In the genomic region with DNA sequence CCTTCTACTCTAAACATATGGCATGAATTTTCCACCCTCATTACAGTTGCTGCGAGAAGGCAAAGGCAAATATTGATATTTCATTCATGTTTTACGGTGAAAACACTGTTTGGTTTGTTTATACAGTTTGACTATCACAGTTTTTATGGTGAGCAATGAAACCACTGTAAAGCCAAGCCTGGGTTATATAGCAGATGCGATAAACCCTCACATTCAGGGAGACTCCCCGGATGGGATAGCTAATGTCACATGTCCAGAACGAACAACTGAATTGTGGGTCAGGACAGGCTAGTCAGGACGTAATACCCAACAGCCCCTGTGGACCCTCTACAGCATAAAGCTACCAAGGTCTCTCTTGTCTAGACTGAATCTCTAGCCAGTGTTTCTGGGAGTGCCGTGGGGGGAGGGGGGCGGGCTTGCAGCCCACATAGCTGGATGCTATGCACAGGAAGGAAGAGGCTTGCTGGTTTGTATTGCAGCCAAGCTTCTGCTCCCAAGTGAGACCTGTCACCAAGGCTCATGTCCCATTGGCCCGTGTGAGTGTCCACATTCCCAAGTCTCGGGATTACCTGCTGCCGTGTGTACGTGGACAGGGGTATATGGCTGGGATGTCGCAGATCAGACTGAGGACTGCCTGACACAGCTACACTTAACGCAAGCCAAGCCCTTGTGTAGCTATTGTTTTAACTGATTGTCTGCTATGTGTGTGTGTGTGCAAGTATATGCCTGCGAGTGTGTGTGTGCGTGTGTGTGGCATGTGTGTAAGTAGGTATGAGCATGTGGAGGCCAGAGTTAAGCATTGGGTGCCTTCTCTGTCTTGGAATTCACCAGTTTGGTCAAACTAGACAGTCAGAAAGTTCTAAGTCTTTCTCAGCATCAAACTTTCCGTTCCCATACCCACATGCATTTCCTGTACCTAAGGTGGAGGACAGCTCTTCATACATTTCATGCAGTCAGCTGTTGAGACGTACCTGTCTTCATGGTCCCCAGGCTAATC, we compare ENCODE assay signal across 12 mouse cellular contexts.
DNase-seq lines count a peak whose midpoint lies in the region; ATAC-seq and TF ChIP-seq lines count a peak whose summit lies in the region.
"Had no signal": no experiment of that assay in that cellular context is flagged by ENCODE, and none has a peak within 500 bp of the region (broad histone marks: within the 10 kb centered on the region; RNA-seq: fewer than 3 reads in every experiment).

No protein-coding gene starts in this region.

- H3K27me3 ChIP-seq in kidney, embryonic 16.5 days (ENCODE audit: insufficient read depth, low read length) = peaks cover 3% of the 10 kb centered on the region; the same call in 1 of the 2 replicates
- H3K27me3 ChIP-seq in embryonic facial prominence, embryonic 13.5 days = no peaks in the 10 kb centered on the region
- H3K27me3 ChIP-seq in limb, embryonic 14.5 days (ENCODE audit: control insufficient read depth, insufficient read depth, low read length) = no peaks in the 10 kb centered on the region
- H3K27me3 ChIP-seq: hindbrain, embryonic 15.5 days had no signal

- H3K36me3 ChIP-seq in kidney, embryonic 16.5 days (ENCODE audit: insufficient read depth, low read length) = no peaks in the 10 kb centered on the region
- no peaks in the 10 kb centered on the region for H3K36me3 ChIP-seq in embryonic facial prominence, embryonic 13.5 days
- H3K36me3 ChIP-seq in limb, embryonic 14.5 days (ENCODE audit: control insufficient read depth, insufficient read depth, low read length) = no peaks in the 10 kb centered on the region
- H3K36me3 ChIP-seq: hindbrain, embryonic 15.5 days had no signal

- no peaks in the 10 kb centered on the region for H3K9me3 ChIP-seq in kidney, embryonic 16.5 days (ENCODE audit: low read length)
- H3K9me3 ChIP-seq in embryonic facial prominence, embryonic 13.5 days = no peaks in the 10 kb centered on the region
- H3K9me3 ChIP-seq in limb, embryonic 14.5 days (ENCODE audit: control insufficient read depth, low read length) = no peaks in the 10 kb centered on the region
- H3K9me3 ChIP-seq: hindbrain, embryonic 15.5 days had no signal

- TF ChIP-seq POLR2A in limb, embryonic 14.5 days (IDR thresholded peaks at IDR 0.05; ENCODE audit: borderline replicate concordance, extremely low read depth, insufficient read depth, insufficient read length) = no peak

- H3K9ac ChIP-seq in kidney, embryonic 16.5 days (replicated peaks; ENCODE audit: low read length) = no peak overlapping the region
- no peak overlapping the region for H3K9ac ChIP-seq in embryonic facial prominence, embryonic 13.5 days
- H3K9ac ChIP-seq in limb, embryonic 14.5 days (ENCODE audit: low read depth, low read length, severe bottlenecking) = no peak overlapping the region
- H3K9ac ChIP-seq: hindbrain, embryonic 15.5 days had no signal

- peaks cover 20% of the 10 kb centered on the region for H3K4me1 ChIP-seq in kidney, embryonic 16.5 days (ENCODE audit: insufficient read depth, low read length)
- H3K4me1 ChIP-seq in embryonic facial prominence, embryonic 13.5 days = peaks cover 60% of the 10 kb centered on the region
- H3K4me1 ChIP-seq in limb, embryonic 14.5 days (ENCODE audit: control insufficient read depth, insufficient read depth, low read length) = peaks cover 18% of the 10 kb centered on the region

- ATAC-seq in kidney, embryonic 16.5 days (ENCODE audit: low FRiP score, low TSS enrichment) = peak; percentile 16; the same call in 1 of the 2 replicates
- ATAC-seq in embryonic facial prominence, embryonic 13.5 days (ENCODE audit: insufficient number of reproducible peaks, insufficient read depth, low FRiP score, low TSS enrichment, low read depth) = peak; percentile 17; the same call in 1 of the 2 replicates
- ATAC-seq in limb, embryonic 14.5 days (ENCODE audit: low FRiP score, low read depth) = no peak

- H3K4me3 ChIP-seq in kidney, embryonic 16.5 days (ENCODE audit: low read length) = no peak overlapping the region
- H3K4me3 ChIP-seq in embryonic facial prominence, embryonic 13.5 days = peak overlapping the region; percentile 24; the same call in 1 of the 2 replicates
- H3K4me3 ChIP-seq in limb, embryonic 14.5 days (replicated peaks; ENCODE audit: low read length) = no peak overlapping the region
- H3K4me3 ChIP-seq: gastrocnemius, adult 2 months; hindbrain, embryonic 15.5 days had no signal

- DNase-seq in kidney, adult 8-10 months = no peak
- DNase-seq in brain, adult 2 months (ENCODE audit: low read depth, low spot score) = peak; percentile 29
- DNase-seq in limb, embryonic 14.5 days (ENCODE audit: low spot score) = peak; percentile 11
- no peak for DNase-seq in gastrocnemius, postnatal 4 days (ENCODE audit: low spot score in 2 of 2)
- no peak for DNase-seq in embryo, embryonic 9.5 days (ENCODE audit: extremely low spot score)
- DNase-seq: adrenal gland, adult 2 months; gastrocnemius, adult 2 months; lung, postnatal 36 days; thymus, postnatal 4 days had no signal

- whole genome bisulfite sequencing in kidney, embryonic 16.5 days = 70% methylated on average over 18 of the region's 18 CpGs
- WGBS in embryonic facial prominence, embryonic 13.5 days = 59% methylated on average over 18 of the region's 18 CpGs
- WGBS in limb, embryonic 14.5 days = 65% methylated on average over 18 of the region's 18 CpGs

- no peak overlapping the region for H3K27ac ChIP-seq in kidney, embryonic 16.5 days (ENCODE audit: low read length)
- peak overlapping the region; percentile 88 for H3K27ac ChIP-seq in embryonic facial prominence, embryonic 13.5 days
- no peak overlapping the region for H3K27ac ChIP-seq in limb, embryonic 14.5 days (replicated peaks; ENCODE audit: low read depth, low read length)
- H3K27ac ChIP-seq: gastrocnemius, adult 2 months; hindbrain, embryonic 15.5 days had no signal

- H3K4me2 ChIP-seq in kidney, embryonic 16.5 days (replicated peaks; ENCODE audit: low read depth, low read length) = peak overlapping the region; percentile 14; the same call in 1 of the 2 replicates
- peak overlapping the region; percentile 53 for H3K4me2 ChIP-seq in embryonic facial prominence, embryonic 13.5 days
- peak overlapping the region; percentile 35; the same call in 1 of the 2 replicates for H3K4me2 ChIP-seq in limb, embryonic 14.5 days (replicated peaks; ENCODE audit: low read depth, low read length, severe bottlenecking)

Comparison
In these comparisons a context has a peak if more than half of its experiments do, and no peak if none do; other contexts are left out.
1. DNase-seq: peak in brain, adult 2 months (single experiment) and limb, embryonic 14.5 days (single experiment); none in kidney, adult 8-10 months (0 of 2), gastrocnemius, postnatal 4 days (0 of 2) and embryo, embryonic 9.5 days (single experiment).
2. Peak in every context shown above with its lines, with median percentiles within 50 percentile points of each other: H3K4me2 ChIP-seq.